Mouse (Mus musculus) erythroblast, embryonic 14.5 days (primary cell): ENCODE data around the gene Ube2t.

Experiments used
- GATA1 ChIP-seq: IDR thresholded peaks from 2 replicates; pipeline ENCODE4 v1.6.1; 2012; ENCODE audit warnings: low read length, inconsistent platforms, mixed read lengths
- TAL1 ChIP-seq: IDR thresholded peaks from 3 replicates; pipeline ENCODE4 v1.6.1; 2012; ENCODE audit warnings: low read length, inconsistent platforms, mixed read lengths

DNA sequence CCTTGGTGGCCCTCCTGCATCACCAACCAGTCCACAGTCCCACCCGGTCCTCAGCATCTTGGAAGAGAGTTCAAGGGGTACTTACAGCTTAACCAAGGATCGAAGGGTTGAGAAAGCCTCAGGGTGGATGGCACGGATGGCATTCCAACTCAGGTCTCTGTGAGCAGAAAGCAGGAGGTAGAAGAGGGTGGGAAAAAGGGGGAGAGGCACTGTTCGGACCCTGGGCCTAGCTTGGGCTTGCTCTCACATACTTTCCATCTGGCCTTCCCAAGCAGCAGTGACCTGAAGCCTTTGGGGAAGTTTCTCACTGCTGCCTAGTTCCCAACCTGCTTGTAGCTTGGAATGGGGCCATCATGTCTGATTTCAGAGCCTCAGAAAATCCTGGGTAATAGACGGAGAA is 35.2 kb downstream of the Ube2t start:
- TF ChIP-seq GATA1: no peak
- no peak for TF ChIP-seq TAL1
